Mouse (Mus musculus) limb, embryonic 11.5 days (tissue): Measurements from ENCODE around the gene Slc26a1. TPM values are rescaled to one million over a fixed set of nuclear protein-coding genes. Genes with fewer than 3 reads are reported as not detected.
"Not testable (repeated sequence)": the region's sequence is repeated elsewhere in the genome, so short reads cannot be mapped to it uniquely, and the experiment has no call there.

Experiments
- ATAC-seq: fragments of 200-750 bp; cut with Nextera tagmentation; 2 replicates; pipeline ENCODE4 v1.8.0; 2017; ENCODE audit warnings: low read depth; ENCODE audit not compliant: insufficient number of reproducible peaks, low FRiP score, low TSS enrichment
- DNase-seq: peaks from one replicate; pipeline ENCODE4 v3.0.0-alpha.2; 2015; ENCODE audit warnings: low spot score
- H3K27ac ChIP-seq: fragments of 300-500 bp; sonication (generic); replicated peaks from 2 replicates; pipeline ENCODE4 v1.5.1; 2014; ENCODE audit warnings: low read depth, mild to moderate bottlenecking, low read length
- H3K27me3 ChIP-seq: fragments of 300-500 bp; sonication (generic); 2 replicates; pipeline ENCODE4 v1.6.1; 2014; ENCODE audit warnings: mild to moderate bottlenecking, low read length, mixed read lengths; ENCODE audit not compliant: control insufficient read depth, insufficient read depth
- H3K36me3 ChIP-seq: fragments of 300-500 bp; sonication (generic); 2 replicates; pipeline ENCODE4 v1.6.1; 2014; ENCODE audit warnings: mild to moderate bottlenecking, low read length, moderate library complexity, mixed read lengths; ENCODE audit not compliant: control insufficient read depth, insufficient read depth
- H3K4me1 ChIP-seq: fragments of 300-500 bp; sonication (generic); 2 replicates; pipeline ENCODE4 v1.6.1; 2014; ENCODE audit warnings: low read length, mixed read lengths; ENCODE audit not compliant: control insufficient read depth, insufficient read depth
- H3K4me2 ChIP-seq: fragments of 300-500 bp; sonication (generic); 2 replicates; pipeline ENCODE4 v1.6.1; 2014; ENCODE audit warnings: low read depth, mild to moderate bottlenecking, moderate library complexity; ENCODE audit not compliant: severe bottlenecking
- H3K4me3 ChIP-seq: fragments of 300-500 bp; sonication (generic); 2 replicates; pipeline ENCODE4 v1.5.1; 2014; ENCODE audit warnings: low read depth, low read length
- H3K9ac ChIP-seq: fragments of 300-500 bp; sonication (generic); 2 replicates; pipeline ENCODE4 v1.6.1; 2014; ENCODE audit warnings: mild to moderate bottlenecking, low read length
- H3K9me3 ChIP-seq: fragments of 300-500 bp; sonication (generic); 2 replicates; pipeline ENCODE4 v1.6.1; 2016; ENCODE audit warnings: low read length; ENCODE audit not compliant: control insufficient read depth
- WGBS: fragments of 180-500 bp; shearing (Covaris S2); extraction: QIAGEN DNeasy Blood & Tissue Kit; methylation state at CpG from one replicate; pipeline ENCODE4 v1.1.7; 2014; 5-methylcytosine and 5-hydroxymethylcytosine counted together
- polyA plus RNA-seq: library from polyadenylated mRNA; unstranded; fragments of >200 nt; fragmentation: Nextera tagmentation; extraction: Ambion mirVana; gene quantifications from 2 replicates; pipeline ENCODE4 v1.2.1, GENCODE M21; 2014

Gene Slc26a1
- polyA plus RNA-seq, 1 experiment from 2014 or later, result 0.84 TPM

GRCm38 (mm10) chr5:108634088-108634487, 41.3 kb downstream of the Slc26a1 start:
- H3K9ac ChIP-seq, DNase-seq, H3K4me3 ChIP-seq, ATAC-seq, H3K4me2 ChIP-seq, H3K4me1 ChIP-seq, H3K9me3 ChIP-seq, H3K36me3 ChIP-seq, H3K27ac ChIP-seq, H3K27me3 ChIP-seq: not testable (repeated sequence)
- 81% methylated on average over 2 of the region's 3 CpGs for WGBS

GRCm38 (mm10) chr5:108633676-108634075, 41.7 kb downstream of the Slc26a1 start:
- Histone ChIP-seq H3K36me3 (no peaks in the 10 kb centered on the region), H3K27me3 (no peaks in the 10 kb centered on the region), H3K9ac (no peak overlapping the region), H3K27ac (no peak overlapping the region), H3K9me3 (no peaks in the 10 kb centered on the region), H3K4me2 (no peak overlapping the region), H3K4me1 (peaks cover 3% of the 10 kb centered on the region; the same call in 1 of the 2 replicates), H3K4me3 (no peak overlapping the region)
- DNase-seq, result no peak
- no peak for ATAC-seq
- 83% methylated on average over 4 of the region's 4 CpGs for whole genome bisulfite sequencing

- peak within 1 kb of the TSS; percentile 74 for H3K4me3 ChIP-seq
- peak within 1 kb of the TSS; percentile 60; the same call in 1 of the 2 replicates for H3K27ac ChIP-seq
- H3K4me1 ChIP-seq, result peaks cover 5% of the 10 kb centered on the region; the same call in 1 of the 2 replicates
- DNase-seq (peak; percentile 93), ATAC-seq (peak; percentile 96)
- H3K9ac ChIP-seq, result peak within 1 kb of the TSS; percentile 82
- H3K27me3 ChIP-seq, result no peaks in the 10 kb centered on the region
- under 1% methylated on average over 58 of the region's 58 CpGs for WGBS
- H3K36me3 ChIP-seq, result no peaks in the 10 kb centered on the region
- H3K9me3 ChIP-seq, result no peaks in the 10 kb centered on the region
- peak within 1 kb of the TSS; percentile 91 for H3K4me2 ChIP-seq
These were observed 45.5 kb downstream of the Slc26a1 start, which contains the start of the genes Gak and Tmem175 for GRCm38 (mm10) chr5:108629634-108630483. Gak (minus strand) TSS chr5:108629755. Tmem175 (plus strand) TSS chr5:108629770.

GRCm38 (mm10) chr5:108628891-108629633, 46.3 kb downstream of the Slc26a1 start:
- H3K4me1 ChIP-seq, result peaks cover 5% of the 10 kb centered on the region; the same call in 1 of the 2 replicates
- no peak for DNase-seq
- peak overlapping the region; percentile 74 for H3K4me3 ChIP-seq
- no peaks in the 10 kb centered on the region for H3K27me3 ChIP-seq
- H3K27ac ChIP-seq, result peak overlapping the region; percentile 60; the same call in 1 of the 2 replicates
- peak overlapping the region; percentile 82 for H3K9ac ChIP-seq
- WGBS, result 2% methylated on average over 32 of the region's 32 CpGs
- H3K4me2 ChIP-seq, result peak overlapping the region; percentile 91
- H3K9me3 ChIP-seq, result no peaks in the 10 kb centered on the region
- ATAC-seq, result peak; percentile 78
- no peaks in the 10 kb centered on the region; the same call in 1 of the 2 replicates for H3K36me3 ChIP-seq

GRCm38 (mm10) chr5:108626050-108626660, 49.2 kb downstream of the Slc26a1 start:
- ATAC-seq (no peak), DNase-seq (no peak)
- Histone ChIP-seq H3K27ac (no peak overlapping the region), H3K9me3 (no peaks in the 10 kb centered on the region), H3K4me3 (no peak overlapping the region), H3K4me1 (peaks cover 5% of the 10 kb centered on the region; the same call in 1 of the 2 replicates), H3K27me3 (no peaks in the 10 kb centered on the region), H3K4me2 (no peak overlapping the region), H3K36me3 (peaks cover 2% of the 10 kb centered on the region; the same call in 1 of the 2 replicates), H3K9ac (no peak overlapping the region)
- WGBS, result 85% methylated on average over 4 of the region's 4 CpGs

- Histone ChIP-seq H3K4me1 (no peaks in the 10 kb centered on the region), H3K9ac (no peak overlapping the region), H3K4me3 (no peak overlapping the region), H3K9me3 (no peaks in the 10 kb centered on the region), H3K4me2 (no peak overlapping the region), H3K27ac (no peak overlapping the region), H3K36me3 (peaks cover 2% of the 10 kb centered on the region; the same call in 1 of the 2 replicates), H3K27me3 (no peaks in the 10 kb centered on the region)
- WGBS, result 81% methylated on average over 2 of the region's 2 CpGs
- ATAC-seq, result no peak
- no peak for DNase-seq
These were observed 53.5 kb downstream of the Slc26a1 start for GRCm38 (mm10) chr5:108621870-108622269.
